Mouse (Mus musculus): Measurements from ENCODE around the gene Slc4a2. TPM values are rescaled to one million over a fixed set of nuclear protein-coding genes. Genes with fewer than 3 reads are reported as not detected.

Slc4a2 gene
- total and polyA plus RNA-seq, 3 experiments: 22.4 to 37.9 (median 25.9) TPM

GRCm38 (mm10) chr5:24417587-24417986 lies 6.0 kb upstream of the Slc4a2 start:
- intact Hi-C loops (cut with DNase I): loop anchor here (5.0 kb wide), 1 partner anchor 70 kb away; no protein-coding TSS in a partner anchor

GRCm38 (mm10) chr5:24420381-24420780 lies 3.3 kb upstream of the Slc4a2 start:
- peaks cover 1% of the 10 kb centered on the region; the same call in 1 of the 2 replicates for H3K4me1 ChIP-seq (ENCODE audit: control insufficient read depth, insufficient read depth, low read length)
- no peak for TF ChIP-seq EP300 (IDR thresholded peaks at IDR 0.05; ENCODE audit: insufficient read depth, low read depth, low read length)
- no peak for TF ChIP-seq CTCF (IDR thresholded peaks at IDR 0.05)
- no peak for TF ChIP-seq POLR2A (IDR thresholded peaks at IDR 0.05; ENCODE audit: insufficient read depth, low read depth, low read length)
- H3K27ac ChIP-seq: no peak overlapping the region
- H3K79me2 ChIP-seq (replicated peaks; ENCODE audit: control insufficient read depth, insufficient read depth, low read length): no peaks in the 10 kb centered on the region
- no peak overlapping the region for H3K9ac ChIP-seq (ENCODE audit: low read depth, low read length)
- no peak for DNase-seq
- no peak overlapping the region for H3K4me3 ChIP-seq
- no peaks in the 10 kb centered on the region for H3K36me3 ChIP-seq (ENCODE audit: control insufficient read depth, insufficient read depth, low read length)
- WGBS: 90% methylated on average over 9 of the region's 9 CpGs
- intact Hi-C loops (cut with DNase I): loop anchor here (5.0 kb wide), 1 partner anchor 157 kb away; the partner anchor contains the start of gene Abcf2
- H3K27me3 ChIP-seq (ENCODE audit: control insufficient read depth, insufficient read depth, low read length): no peaks in the 10 kb centered on the region

More at GRCm38 (mm10) chr5:24417587-24417986, 6.0 kb upstream of the Slc4a2 start:
- 90% methylated on average over 10 of the region's 10 CpGs for WGBS
- Histone ChIP-seq H3K36me3 (ENCODE audit: control insufficient read depth, insufficient read depth, low read length) (no peaks in the 10 kb centered on the region), H3K27me3 (ENCODE audit: control insufficient read depth, insufficient read depth, low read length) (no peaks in the 10 kb centered on the region), H3K27ac (no peak overlapping the region), H3K79me2 (replicated peaks; ENCODE audit: control insufficient read depth, insufficient read depth, low read length) (no peaks in the 10 kb centered on the region), H3K9ac (ENCODE audit: low read depth, low read length) (no peak overlapping the region), H3K4me1 (ENCODE audit: control insufficient read depth, insufficient read depth, low read length) (peaks cover 1% of the 10 kb centered on the region; the same call in 1 of the 2 replicates), H3K4me3 (no peak overlapping the region)
- no peak for TF ChIP-seq POLR2A (IDR thresholded peaks at IDR 0.05; ENCODE audit: insufficient read depth, low read depth, low read length)
- no peak for TF ChIP-seq EP300 (IDR thresholded peaks at IDR 0.05; ENCODE audit: insufficient read depth, low read depth, low read length)
- no peak for TF ChIP-seq CTCF (IDR thresholded peaks at IDR 0.05)
- DNase-seq: no peak

DNA sequence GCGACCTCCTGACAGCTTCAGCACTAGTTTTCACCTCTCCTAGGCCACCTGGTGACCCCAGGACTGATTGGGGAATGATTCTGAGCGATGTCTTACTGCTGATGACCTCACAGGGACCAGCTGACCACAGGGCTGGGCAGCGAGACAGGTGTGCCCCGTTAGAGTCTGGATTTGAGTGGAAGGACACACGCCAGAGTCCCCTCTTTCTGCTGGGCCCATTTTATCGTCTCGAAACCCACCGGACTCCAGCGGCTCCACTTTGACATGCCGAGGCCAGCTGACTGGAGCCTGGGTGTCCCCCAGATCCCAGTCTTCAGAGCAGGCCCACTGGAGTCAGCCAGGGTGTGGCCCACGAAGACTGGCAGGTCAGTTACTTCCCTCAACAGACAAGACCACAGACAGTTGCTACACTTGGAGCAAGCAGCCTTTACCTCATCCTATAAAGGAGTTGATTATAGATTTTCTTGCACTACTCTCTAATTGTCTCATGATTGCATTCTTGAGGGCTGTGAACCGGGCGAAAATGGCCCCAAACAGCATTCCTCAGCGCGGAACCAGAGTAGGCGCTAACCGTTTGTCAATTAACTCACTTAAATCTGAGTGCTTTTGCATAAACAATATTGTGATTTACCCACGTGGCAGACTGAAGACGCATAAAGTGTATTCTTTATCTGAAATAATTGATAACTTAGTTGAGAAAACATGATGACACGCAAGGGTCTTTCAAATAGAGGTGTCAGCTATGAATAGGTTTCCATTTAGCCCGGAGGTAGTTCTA lies 556 bp downstream of the Slc4a2 start:
- H3K27ac ChIP-seq: peak overlapping the region; percentile 98
- H3K4me1 ChIP-seq (ENCODE audit: control insufficient read depth, insufficient read depth, low read length): peaks cover 8% of the 10 kb centered on the region
- WGBS: 6% methylated on average over 21 of the region's 21 CpGs
- no peaks in the 10 kb centered on the region for H3K36me3 ChIP-seq (ENCODE audit: control insufficient read depth, insufficient read depth, low read length)
- no peak for DNase-seq
- peaks cover 3% of the 10 kb centered on the region; the same call in 1 of the 2 replicates for H3K79me2 ChIP-seq (replicated peaks; ENCODE audit: control insufficient read depth, insufficient read depth, low read length)
- H3K4me3 ChIP-seq: peak overlapping the region; percentile 69
- intact Hi-C loops (cut with DNase I): loop anchor here (2.0 to 5.0 kb wide), 2 partner anchors 27 to 153 kb away; partner anchors contain the start of gene Abcf2
- peak overlapping the region; percentile 85 for H3K9ac ChIP-seq (ENCODE audit: low read depth, low read length)
- TF ChIP-seq CTCF (IDR thresholded peaks at IDR 0.05) (no peak), POLR2A (IDR thresholded peaks at IDR 0.05; ENCODE audit: insufficient read depth, low read depth, low read length) (no peak; the same call in 1 of the 2 replicates), EP300 (IDR thresholded peaks at IDR 0.05; ENCODE audit: insufficient read depth, low read depth, low read length) (no peak)
- no peaks in the 10 kb centered on the region for H3K27me3 ChIP-seq (ENCODE audit: control insufficient read depth, insufficient read depth, low read length)

GRCm38 (mm10) chr5:24424861-24425411 lies 1.3 kb downstream of the Slc4a2 start:
- TF ChIP-seq POLR2A (IDR thresholded peaks at IDR 0.05; ENCODE audit: insufficient read depth, low read depth, low read length) (peak; percentile 60), CTCF (IDR thresholded peaks at IDR 0.05) (no peak)
- intact Hi-C loops (cut with DNase I): loop anchor here (2.0 to 5.0 kb wide), 2 partner anchors 26 to 152 kb away; partner anchors contain the start of gene Abcf2
- Histone ChIP-seq H3K9ac (ENCODE audit: low read depth, low read length) (peak overlapping the region; percentile 86), H3K27ac (peak overlapping the region; percentile 98), H3K36me3 (ENCODE audit: control insufficient read depth, insufficient read depth, low read length) (no peaks in the 10 kb centered on the region), H3K4me1 (ENCODE audit: control insufficient read depth, insufficient read depth, low read length) (peaks cover 8% of the 10 kb centered on the region), H3K79me2 (replicated peaks; ENCODE audit: control insufficient read depth, insufficient read depth, low read length) (peaks cover 3% of the 10 kb centered on the region; the same call in 1 of the 2 replicates), H3K27me3 (ENCODE audit: control insufficient read depth, insufficient read depth, low read length) (no peaks in the 10 kb centered on the region), H3K4me3 (peak overlapping the region; percentile 69)
- under 1% methylated on average over 58 of the region's 60 CpGs for WGBS
- peak; percentile 90 to 93 for DNase-seq

DNA sequence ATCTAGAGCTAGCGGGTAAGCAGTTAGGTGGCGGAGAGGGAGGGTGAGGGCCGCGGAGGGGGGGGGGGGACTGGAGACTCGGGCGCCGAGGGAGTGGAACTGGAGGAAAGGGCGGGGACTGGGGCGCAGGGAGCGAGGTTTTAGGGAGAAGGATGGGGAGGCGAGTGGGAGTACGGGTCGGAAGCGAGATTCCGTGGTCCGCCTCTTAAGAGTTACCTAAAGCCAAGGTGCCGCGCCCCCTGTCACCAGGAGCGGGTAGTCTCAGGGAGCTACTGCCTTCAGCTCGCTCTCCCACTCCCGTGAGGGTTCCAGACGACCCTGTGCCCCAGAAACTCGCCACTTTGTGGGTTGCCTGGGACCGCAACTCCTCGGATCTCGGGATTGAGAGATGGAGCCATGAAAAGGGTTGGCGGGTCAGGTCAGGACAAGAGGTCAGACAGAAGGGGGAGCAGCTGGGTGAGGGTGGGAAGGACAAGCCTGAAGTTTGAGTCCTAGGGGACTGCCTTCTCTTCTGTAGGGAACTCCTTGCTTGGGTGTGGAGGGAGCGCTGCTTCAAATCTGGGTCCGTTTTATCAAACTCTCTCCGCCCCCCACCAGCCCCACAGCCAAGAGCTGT lies 1.9 kb downstream of the Slc4a2 start:
- Histone ChIP-seq H3K9ac (ENCODE audit: low read depth, low read length) (peak overlapping the region; percentile 86), H3K27ac (peak overlapping the region; percentile 98), H3K36me3 (ENCODE audit: control insufficient read depth, insufficient read depth, low read length) (no peaks in the 10 kb centered on the region), H3K27me3 (ENCODE audit: control insufficient read depth, insufficient read depth, low read length) (no peaks in the 10 kb centered on the region), H3K79me2 (replicated peaks; ENCODE audit: control insufficient read depth, insufficient read depth, low read length) (peaks cover 3% of the 10 kb centered on the region; the same call in 1 of the 2 replicates), H3K4me1 (ENCODE audit: control insufficient read depth, insufficient read depth, low read length) (peaks cover 8% of the 10 kb centered on the region), H3K4me3 (peak overlapping the region; percentile 69)
- TF ChIP-seq POLR2A (IDR thresholded peaks at IDR 0.05; ENCODE audit: insufficient read depth, low read depth, low read length) (no peak), CTCF (IDR thresholded peaks at IDR 0.05) (peak; percentile 48)
- DNase-seq: no peak
- under 1% methylated on average over 30 of the region's 30 CpGs for WGBS
- intact Hi-C loops (cut with DNase I): loop anchor here (2.0 kb wide), 2 partner anchors 19 to 25 kb away; partner anchors contain the start of gene Fastk
